Mouse (Mus musculus) stomach, postnatal 0 days (tissue): ENCODE data around the gene Dclk2.

Source experiments
- CTCF ChIP-seq: IDR thresholded peaks from 2 replicates; pipeline ENCODE4 v1.5.1; 2016; ENCODE audit warnings: antibody characterized with exemption, low read depth, mild to moderate bottlenecking, moderate library complexity
- EP300 ChIP-seq: optimal IDR thresholded peaks from 2 replicates; pipeline ENCODE3; 2016; ENCODE audit warnings: antibody characterized with exemption

GRCm38 (mm10) chr3:86819372-86819771 lies 101.3 kb downstream of the Dclk2 start:
- TF ChIP-seq CTCF (no peak), EP300 (no peak)
